Mouse (Mus musculus) small intestine, adult 2 months (tissue): ENCODE measurements around the gene Agtr1a.

Experiments
- CTCF ChIP-seq: fragments of 200-500 bp; IDR thresholded peaks from 2 replicates; pipeline ENCODE4 v1.5.1; 2012; ENCODE audit warnings: low read depth, mild to moderate bottlenecking, control low read depth, inconsistent platforms, low read length, moderate library complexity, mixed read lengths; ENCODE audit not compliant: insufficient replicate concordance, insufficient read length; ENCODE audit errors: extremely low read depth
- POLR2A ChIP-seq: fragments of 200-500 bp; IDR thresholded peaks from 2 replicates; pipeline ENCODE4 v1.6.1; 2012; ENCODE audit warnings: low read depth, mild to moderate bottlenecking, control low read depth, inconsistent platforms, low read length, moderate library complexity

DNA sequence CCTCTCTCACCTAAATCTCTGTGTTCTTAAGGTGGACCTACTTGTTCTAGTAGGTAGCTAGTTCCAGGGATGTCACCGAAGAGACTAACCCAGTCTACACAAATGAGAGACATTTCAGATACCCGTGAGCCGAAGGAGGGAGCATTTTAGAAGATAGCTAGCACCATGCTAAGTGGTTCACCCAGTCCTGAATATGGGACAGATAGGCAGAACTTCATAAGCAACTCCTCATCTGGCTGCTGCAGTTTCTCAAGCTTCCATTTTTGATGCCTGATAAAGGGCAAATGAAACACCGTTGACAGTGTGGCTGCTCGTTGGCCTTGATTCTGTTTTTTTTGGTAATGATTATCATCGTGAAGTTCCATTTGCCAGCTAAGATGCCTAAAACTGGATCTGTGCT lies 25.8 kb downstream of the Agtr1a start:
- TF ChIP-seq POLR2A (no peak), CTCF (no peak)
